Mouse (Mus musculus) retina, adult 2 months (tissue): ENCODE data around the gene Gm17359.
"Not testable (repeated sequence)": the region's sequence is repeated elsewhere in the genome, so short reads cannot be mapped to it uniquely, and the experiment has no call there.

Experiments used
- DNase-seq: peaks from one replicate; pipeline ENCODE4 v3.0.0-alpha.2; 2012; ENCODE audit warnings: low read depth, low spot score

Gm17359 gene

DNA sequence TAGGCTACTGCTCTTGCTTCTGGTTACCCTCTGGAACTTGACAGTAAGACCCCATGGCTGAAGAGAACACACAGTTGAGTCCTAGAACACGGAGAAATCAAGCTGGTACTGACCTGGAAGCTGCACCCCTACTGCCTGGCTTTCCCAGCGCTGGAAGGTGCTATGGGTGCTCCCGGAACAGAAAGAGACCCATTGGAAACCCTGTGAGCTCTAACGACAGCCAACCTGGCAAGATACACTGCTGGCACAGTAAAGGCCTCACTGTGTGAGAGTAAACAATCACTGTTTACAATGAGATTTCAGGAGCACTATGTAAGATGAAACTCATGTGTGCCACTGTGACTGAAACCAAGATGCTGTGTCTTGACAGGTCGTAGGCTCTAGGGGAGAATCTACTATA lies 78.6 kb downstream of the Gm17359 start:
- no peak for DNase-seq

GRCm38 (mm10) chr3:79415929-79416328 lies 79.5 kb downstream of the Gm17359 start:
- DNase-seq: no peak

GRCm38 (mm10) chr3:79416944-79417680 lies 80.7 kb downstream of the Gm17359 start:
- no peak for DNase-seq

- no peak for DNase-seq
These were observed 82.5 kb downstream of the Gm17359 start for GRCm38 (mm10) chr3:79418921-79419320.

DNA sequence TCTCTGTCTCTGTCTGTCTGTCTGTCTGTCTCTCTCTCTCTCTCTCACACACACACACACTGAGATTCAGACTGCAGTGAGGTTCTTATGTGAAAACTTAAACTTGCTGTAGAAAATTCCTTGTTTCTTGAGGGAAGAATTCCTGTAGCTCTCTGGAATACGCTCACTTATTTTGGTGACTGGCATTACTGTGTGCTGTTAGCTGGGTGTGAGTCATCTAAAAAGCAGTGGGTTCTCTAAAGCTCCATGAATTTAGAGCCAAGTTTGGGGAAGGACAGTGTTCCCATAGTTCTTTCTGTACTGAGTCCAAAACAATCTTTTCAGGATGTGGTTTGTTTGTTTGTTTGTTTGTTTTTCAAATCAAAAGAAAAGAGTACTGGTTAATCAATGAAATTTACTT lies 89.0 kb downstream of the Gm17359 start:
- no peak for DNase-seq

- DNase-seq: no peak
These were observed 97.1 kb downstream of the Gm17359 start for GRCm38 (mm10) chr3:79433593-79433992.

DNA sequence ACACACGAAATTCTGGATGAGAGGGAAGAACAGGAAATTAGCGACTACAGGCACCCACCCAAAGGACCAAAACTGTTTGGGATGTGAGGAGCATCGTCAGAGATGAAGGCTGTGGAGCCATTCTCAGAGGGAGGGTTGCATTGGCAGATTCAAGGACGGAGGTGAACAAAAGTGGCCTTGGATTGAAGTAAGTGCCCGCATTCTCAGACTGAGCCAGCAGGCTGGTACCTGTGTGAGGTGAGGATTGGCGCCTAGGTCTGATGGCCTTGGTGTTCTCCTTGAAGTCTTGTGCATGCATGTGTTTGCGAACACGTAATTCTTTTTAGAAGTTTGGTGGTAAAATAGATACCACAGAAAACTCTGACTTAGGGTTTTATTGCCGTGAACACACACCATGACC lies 98.0 kb downstream of the Gm17359 start:
- no peak for DNase-seq

DNA sequence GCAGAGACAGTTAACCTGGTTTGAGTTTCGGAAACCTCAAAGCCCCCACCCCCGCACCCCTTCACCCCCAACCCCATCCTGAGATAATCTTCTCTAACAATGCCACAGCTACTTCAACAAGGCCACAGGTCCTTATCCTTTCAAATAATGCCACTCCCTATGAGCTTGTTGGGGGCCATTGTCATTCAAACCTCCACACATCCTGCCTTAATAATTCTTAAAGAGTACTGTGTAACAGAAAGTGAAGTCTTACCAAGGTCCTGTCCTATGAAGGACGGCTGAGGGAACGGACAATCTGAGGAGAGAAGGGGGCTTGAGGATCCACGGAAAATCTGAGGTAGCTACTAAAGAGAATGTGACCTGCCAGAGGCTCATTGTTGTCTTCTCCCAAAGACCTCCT lies 98.5 kb downstream of the Gm17359 start:
- no peak for DNase-seq

GRCm38 (mm10) chr3:79436186-79436585 lies 99.7 kb downstream of the Gm17359 start:
- DNase-seq: no peak

DNA sequence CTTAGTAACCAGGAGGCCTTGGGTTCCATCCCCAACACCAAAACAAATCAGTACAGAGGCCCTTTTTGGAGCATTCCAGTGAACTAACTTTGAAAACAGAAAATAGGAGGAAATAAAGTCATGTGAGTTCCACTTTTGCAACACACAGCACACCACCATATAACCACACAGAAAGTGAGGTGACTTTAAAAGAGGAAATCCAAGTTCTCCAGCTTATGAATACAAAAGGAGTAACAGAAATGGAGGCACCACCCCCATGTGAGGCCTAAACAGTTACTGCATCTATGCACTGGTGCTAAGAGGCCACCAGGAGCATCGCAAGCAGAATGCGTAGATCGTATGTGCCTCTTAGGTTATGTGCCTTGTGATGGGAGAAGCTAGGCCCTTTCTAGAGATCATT lies 101.8 kb downstream of the Gm17359 start:
- no peak for DNase-seq

DNA sequence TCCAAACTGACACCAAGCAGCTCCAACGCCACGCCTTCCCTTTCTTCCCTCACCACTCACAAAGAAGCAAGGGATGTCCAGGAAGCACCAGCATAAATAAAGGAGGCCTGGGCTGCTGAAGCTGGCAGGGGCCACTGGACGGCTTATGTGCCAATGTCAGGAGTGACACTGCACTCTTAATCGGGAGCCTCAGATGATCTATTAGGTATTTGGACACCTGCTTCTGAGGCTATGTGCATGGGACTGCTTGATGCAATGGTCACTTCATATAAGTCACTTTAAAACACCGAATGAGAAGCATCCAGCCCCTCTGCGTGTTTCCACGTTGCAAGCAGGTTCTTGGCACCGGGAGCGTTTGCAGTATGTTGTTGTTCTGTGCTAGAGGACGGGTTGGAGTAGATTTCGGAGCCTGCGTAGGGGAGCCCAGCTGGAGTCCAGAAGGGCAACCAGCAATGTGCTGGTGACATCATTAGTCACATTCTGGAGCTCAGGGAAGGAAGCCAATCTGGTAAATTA lies 104.6 kb downstream of the Gm17359 start:
- no peak for DNase-seq

- DNase-seq: no peak
These were observed 107.4 kb downstream of the Gm17359 start for GRCm38 (mm10) chr3:79443850-79444249.

GRCm38 (mm10) chr3:79445041-79445440 lies 108.6 kb downstream of the Gm17359 start:
- no peak for DNase-seq

- DNase-seq: no peak
These were observed 109.7 kb downstream of the Gm17359 start for GRCm38 (mm10) chr3:79446124-79446523.

DNA sequence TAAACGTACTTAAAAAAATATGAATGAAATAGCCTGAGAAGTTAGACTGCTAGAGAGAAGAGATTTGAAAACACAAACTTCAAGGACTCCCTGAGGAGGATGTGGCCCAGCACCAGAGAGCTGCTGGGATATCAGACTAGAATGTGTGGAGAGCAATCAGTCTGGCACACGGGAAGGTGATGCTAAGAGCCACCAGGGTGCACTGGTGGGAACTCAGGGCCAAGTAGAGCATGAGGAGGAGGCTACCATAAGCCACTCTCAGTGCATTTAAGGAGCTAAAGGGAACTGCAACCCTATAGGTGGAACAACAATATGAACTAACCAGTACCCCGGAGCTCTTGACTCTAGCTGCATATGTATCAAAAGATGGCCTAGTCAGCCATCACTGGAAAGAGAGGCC lies 110.2 kb downstream of the Gm17359 start:
- DNase-seq: not testable (repeated sequence)

GRCm38 (mm10) chr3:79448421-79448820 lies 112.0 kb downstream of the Gm17359 start:
- DNase-seq: no peak

DNA sequence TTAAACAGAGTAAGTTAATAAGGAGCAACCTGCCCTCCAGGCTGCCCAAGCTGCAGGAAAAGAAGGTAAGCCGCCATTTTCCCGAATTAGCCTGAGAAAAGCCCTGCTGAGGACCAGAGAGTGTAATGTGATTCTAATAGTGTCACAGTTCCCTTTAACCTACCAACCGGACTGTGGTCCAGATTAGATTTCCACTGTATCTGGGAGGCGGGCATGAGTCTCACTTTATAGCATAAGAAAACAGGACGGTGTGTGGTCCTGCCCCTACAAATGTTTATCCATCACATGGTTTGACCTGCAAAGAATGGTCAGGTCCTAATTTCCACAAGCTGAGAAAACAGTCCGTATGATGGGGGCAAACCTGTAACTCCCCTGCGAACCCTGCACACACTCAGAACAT lies 112.9 kb downstream of the Gm17359 start:
- DNase-seq: no peak

GRCm38 (mm10) chr3:79452696-79453263 lies 116.3 kb downstream of the Gm17359 start:
- no peak for DNase-seq

- DNase-seq: no peak
These were observed 119.3 kb downstream of the Gm17359 start for GRCm38 (mm10) chr3:79455761-79456160.

DNA sequence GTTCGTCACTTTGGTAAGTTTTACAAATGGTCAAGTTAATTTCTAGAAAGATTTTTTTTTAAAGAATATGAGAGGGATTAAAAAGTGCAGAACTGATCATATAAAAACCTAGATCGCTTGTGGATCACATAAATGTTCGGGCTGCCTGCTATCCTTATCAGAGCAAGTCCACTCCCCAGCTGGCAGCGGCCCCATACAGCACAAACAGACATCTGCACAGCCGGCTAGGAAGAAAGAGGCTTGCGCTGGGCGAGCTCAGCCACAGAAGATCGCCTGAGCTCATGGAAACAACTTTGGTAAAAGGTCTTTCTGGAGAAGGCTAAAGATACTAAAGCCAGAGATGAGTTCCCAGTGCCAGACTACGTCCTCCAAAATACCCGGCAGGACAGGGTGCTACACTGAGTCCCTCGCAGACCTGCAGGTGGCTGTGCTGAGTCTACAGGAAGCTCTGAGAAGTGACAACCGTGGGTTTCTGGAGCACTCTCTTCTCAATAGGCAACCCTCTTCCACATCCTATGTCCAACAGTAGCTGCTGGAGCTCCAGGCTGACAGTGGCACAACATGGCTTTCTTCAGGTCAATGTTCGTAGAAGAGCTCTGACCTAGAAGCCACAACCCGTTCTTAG lies 122.3 kb downstream of the Gm17359 start:
- DNase-seq: no peak

- DNase-seq: no peak
These were observed 133.0 kb downstream of the Gm17359 start for GRCm38 (mm10) chr3:79469440-79469839.

- DNase-seq: no peak
These were observed 135.9 kb downstream of the Gm17359 start for GRCm38 (mm10) chr3:79472362-79472761.

DNA sequence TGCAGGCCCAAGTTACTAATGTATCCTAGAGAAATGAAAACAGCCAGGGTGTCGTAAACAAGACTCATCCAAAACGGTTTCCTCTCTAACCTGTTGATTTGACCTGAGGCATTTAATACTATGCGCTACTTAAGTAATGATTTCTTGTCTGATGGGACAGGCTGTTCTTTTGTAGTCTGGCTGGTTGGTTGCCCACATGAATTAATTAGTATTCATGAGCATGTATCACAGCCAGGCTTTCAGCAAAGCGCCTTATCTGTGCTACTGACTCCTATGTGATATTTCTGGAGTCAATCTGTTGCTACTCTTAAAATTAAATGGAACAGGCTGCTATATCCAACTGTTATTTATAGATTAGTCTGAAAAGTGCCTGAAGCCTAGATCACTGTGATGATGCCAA lies 138.4 kb downstream of the Gm17359 start:
- DNase-seq: no peak
